8 mouse cellular contexts compared by ENCODE assay signal in genomic region chr9:107981684-107982605, GRCm38 (mm10). TPM values are rescaled to one million over a fixed set of nuclear protein-coding genes. Genes with fewer than 3 reads are reported as not detected.
DNase-seq lines count a peak whose midpoint lies in the region; ATAC-seq lines count a peak whose summit lies in the region.

No protein-coding gene starts in this region.

- H3K4me2 ChIP-seq in kidney, embryonic 14.5 days (replicated peaks; ENCODE audit: low read depth, low read length) = peak overlapping the region; percentile 45
- H3K4me2 ChIP-seq in heart, embryonic 15.5 days = peak overlapping the region; percentile 75
- H3K4me2 ChIP-seq in midbrain, embryonic 13.5 days (replicated peaks) = no peak overlapping the region; the same call in 1 of the 2 replicates

- no peak for DNase-seq in kidney, adult 8-10 months
- peak; percentile 22 to 40 for DNase-seq in layer of hippocampus, postnatal 25 days (ENCODE audit: extremely low spot score in 1 of 2, low spot score in 1 of 2)
- no peak for DNase-seq in cerebellum, adult 11-12 months

- H3K9ac ChIP-seq in kidney, embryonic 14.5 days (ENCODE audit: low read depth, low read length) = peak overlapping the region; percentile 79
- H3K9ac ChIP-seq in heart, embryonic 15.5 days = peak overlapping the region; percentile 16
- peak overlapping the region; percentile 20; the same call in 1 of the 2 replicates for H3K9ac ChIP-seq in midbrain, embryonic 13.5 days (replicated peaks)

- no peaks in the 10 kb centered on the region for H3K9me3 ChIP-seq in kidney, embryonic 14.5 days (ENCODE audit: control insufficient read depth, low read length)
- no peaks in the 10 kb centered on the region for H3K9me3 ChIP-seq in heart, embryonic 15.5 days (replicated peaks)
- no peaks in the 10 kb centered on the region for H3K9me3 ChIP-seq in midbrain, embryonic 13.5 days

- H3K27me3 ChIP-seq in kidney, embryonic 14.5 days (ENCODE audit: control insufficient read depth, insufficient read depth, low read length) = no peaks in the 10 kb centered on the region
- H3K27me3 ChIP-seq in heart, embryonic 15.5 days = no peaks in the 10 kb centered on the region
- H3K27me3 ChIP-seq in midbrain, embryonic 13.5 days = peaks cover 25% of the 10 kb centered on the region

- H3K27ac ChIP-seq in kidney, embryonic 14.5 days (ENCODE audit: low read depth, low read length) = peak overlapping the region; percentile 100
- H3K27ac ChIP-seq in heart, embryonic 15.5 days = peak overlapping the region; percentile 92
- H3K27ac ChIP-seq in midbrain, embryonic 13.5 days = peak overlapping the region; percentile 19; the same call in 1 of the 2 replicates

- WGBS in kidney, embryonic 14.5 days = 33% methylated on average over 6 of the region's 7 CpGs
- 41% methylated on average over 7 of the region's 7 CpGs for WGBS in heart, embryonic 15.5 days
- WGBS in midbrain, embryonic 13.5 days = 59% methylated on average over 7 of the region's 7 CpGs

- peaks cover 38% of the 10 kb centered on the region for H3K4me1 ChIP-seq in kidney, embryonic 14.5 days (ENCODE audit: control insufficient read depth, insufficient read depth, low read length)
- peaks cover 57% of the 10 kb centered on the region for H3K4me1 ChIP-seq in heart, embryonic 15.5 days (replicated peaks)
- peaks cover 33% of the 10 kb centered on the region for H3K4me1 ChIP-seq in midbrain, embryonic 13.5 days (replicated peaks)

- H3K36me3 ChIP-seq in kidney, embryonic 14.5 days (ENCODE audit: control insufficient read depth, insufficient read depth, low read length) = peaks cover 5% of the 10 kb centered on the region; the same call in 1 of the 2 replicates
- peaks cover 11% of the 10 kb centered on the region; the same call in 1 of the 2 replicates for H3K36me3 ChIP-seq in heart, embryonic 15.5 days
- no peaks in the 10 kb centered on the region for H3K36me3 ChIP-seq in midbrain, embryonic 13.5 days

- peak; percentile 37; the same call in 1 of the 2 replicates for ATAC-seq in kidney, embryonic 14.5 days (ENCODE audit: low FRiP score, low TSS enrichment)
- peak; percentile 4 for ATAC-seq in common myeloid progenitor, adult 5-6 weeks (replicated peaks; ENCODE audit: low read depth, poor library complexity, severe bottlenecking)
- peak; percentile 8; the same call in 1 of the 2 replicates for ATAC-seq in heart, embryonic 15.5 days (replicated peaks; ENCODE audit: insufficient number of reproducible peaks, insufficient read depth, low FRiP score, low read depth)
- ATAC-seq in midbrain, embryonic 13.5 days = no peak
- ATAC-seq in frontal cortex, adult (ENCODE audit: low TSS enrichment) = no peak; the same call in 1 of the 2 replicates

- H3K4me3 ChIP-seq in kidney, embryonic 14.5 days (ENCODE audit: low read length) = peak overlapping the region; percentile 37
- peak overlapping the region; percentile 65 for H3K4me3 ChIP-seq in heart, embryonic 15.5 days
- no peak overlapping the region for H3K4me3 ChIP-seq in midbrain, embryonic 13.5 days (replicated peaks)

RNA-seq across cellular contexts. Expression of gene Gm20661, which starts 0.9 kb away (rescaled TPM):
- polyA plus RNA-seq in kidney, embryonic 14.5 days (2014; fragmentation: Nextera tagmentation; extraction: Ambion mirVana) = 4.8 and 5.5 TPM in 2 replicates
- total RNA-seq in common myeloid progenitor, adult 5-6 weeks (2017) = not detected in 2 replicates
- polyA plus RNA-seq in heart, embryonic 15.5 days (2015; fragmentation: Nextera tagmentation; extraction: Ambion mirVana) = 2.8 and 4.3 TPM in 2 replicates
- 1 to 10 TPM; 1.0 to 1.4 TPM for total RNA-seq in layer of hippocampus, postnatal 25 days (2021)
- polyA plus RNA-seq in midbrain, embryonic 13.5 days (2015; fragmentation: Nextera tagmentation; extraction: Ambion mirVana) = 0.66 and 1.3 TPM in 2 replicates

RNA-seq across cellular contexts. Expression of gene Inka1, which starts 3.7 kb away (rescaled TPM):
- polyA plus RNA-seq in kidney, embryonic 14.5 days (2014; fragmentation: Nextera tagmentation; extraction: Ambion mirVana) = 64.1 and 69.0 TPM in 2 replicates
- total RNA-seq in common myeloid progenitor, adult 5-6 weeks (2017) = 38.5 and 45.8 TPM in 2 replicates
- 35.7 and 46.9 TPM in 2 replicates for polyA plus RNA-seq in heart, embryonic 15.5 days (2015; fragmentation: Nextera tagmentation; extraction: Ambion mirVana)
- 10 to 100 TPM; 12.0 to 13.6 TPM for total RNA-seq in layer of hippocampus, postnatal 25 days (2021)
- polyA plus RNA-seq in midbrain, embryonic 13.5 days (2015; fragmentation: Nextera tagmentation; extraction: Ambion mirVana) = 13.2 and 13.5 TPM in 2 replicates

RNA-seq across cellular contexts. Expression of gene Uba7, which starts 6.6 kb away (rescaled TPM):
- polyA plus RNA-seq in kidney, embryonic 14.5 days (2014; fragmentation: Nextera tagmentation; extraction: Ambion mirVana) = 25.7 and 28.0 TPM in 2 replicates
- total RNA-seq in common myeloid progenitor, adult 5-6 weeks (2017) = 42.5 and 52.7 TPM in 2 replicates
- 22.6 and 32.8 TPM in 2 replicates for polyA plus RNA-seq in heart, embryonic 15.5 days (2015; fragmentation: Nextera tagmentation; extraction: Ambion mirVana)
- total RNA-seq in layer of hippocampus, postnatal 25 days (2021) = 1 to 10 TPM; 3.8 to 5.2 TPM
- 3.5 and 4.7 TPM in 2 replicates for polyA plus RNA-seq in midbrain, embryonic 13.5 days (2015; fragmentation: Nextera tagmentation; extraction: Ambion mirVana)

RNA-seq across cellular contexts. Expression of gene Cdhr4, which starts 10.4 kb away (rescaled TPM):
- polyA plus RNA-seq in kidney, embryonic 14.5 days (2014; fragmentation: Nextera tagmentation; extraction: Ambion mirVana) = 8.8 and 9.6 TPM in 2 replicates
- 0.18 TPM in 1 of 2 replicates, not detected in the other for total RNA-seq in common myeloid progenitor, adult 5-6 weeks (2017)
- 5.1 and 6.1 TPM in 2 replicates for polyA plus RNA-seq in heart, embryonic 15.5 days (2015; fragmentation: Nextera tagmentation; extraction: Ambion mirVana)
- total RNA-seq in layer of hippocampus, postnatal 25 days (2021) = 1 to 10 TPM; 3.3 to 5.3 TPM
- polyA plus RNA-seq in midbrain, embryonic 13.5 days (2015; fragmentation: Nextera tagmentation; extraction: Ambion mirVana) = 1.7 and 1.8 TPM in 2 replicates

RNA-seq across cellular contexts. Expression of gene Gm20662, which starts 14.2 kb away (rescaled TPM):
- 0.61 and 0.63 TPM in 2 replicates for polyA plus RNA-seq in kidney, embryonic 14.5 days (2014; fragmentation: Nextera tagmentation; extraction: Ambion mirVana)
- total RNA-seq in common myeloid progenitor, adult 5-6 weeks (2017) = not detected in 2 replicates
- 0.19 and 0.65 TPM in 2 replicates for polyA plus RNA-seq in heart, embryonic 15.5 days (2015; fragmentation: Nextera tagmentation; extraction: Ambion mirVana)
- 1 to 10 TPM in 1 of 2 experiments, not detected in 1; 3.5 TPM for total RNA-seq in layer of hippocampus, postnatal 25 days (2021)
- polyA plus RNA-seq in midbrain, embryonic 13.5 days (2015; fragmentation: Nextera tagmentation; extraction: Ambion mirVana) = 0.36 and 0.95 TPM in 2 replicates

Comparison
In these comparisons a context has a peak if more than half of its experiments do, and no peak if none do; other contexts are left out.
1. ATAC-seq: peak in kidney, embryonic 14.5 days (single experiment), common myeloid progenitor, adult 5-6 weeks (single experiment) and heart, embryonic 15.5 days (single experiment); none in midbrain, embryonic 13.5 days (single experiment) and frontal cortex, adult (single experiment).
2. H3K27ac ChIP-seq: peak in every context shown above with its lines; median percentile 100 in kidney, embryonic 14.5 days; 92 in heart, embryonic 15.5 days; 19 in midbrain, embryonic 13.5 days.
3. H3K9ac ChIP-seq: peak in every context shown above with its lines; median percentile 79 in kidney, embryonic 14.5 days; 20 in midbrain, embryonic 13.5 days; 16 in heart, embryonic 15.5 days.
4. DNase-seq: peak in layer of hippocampus, postnatal 25 days (2 of 2); none in kidney, adult 8-10 months (0 of 2) and cerebellum, adult 11-12 months (single experiment).